Mouse (Mus musculus) olfactory bulb, adult 2 months (tissue): Measurements from ENCODE around the gene Ninj2.

Experiments used
- CTCF ChIP-seq: fragments of 200-500 bp; IDR thresholded peaks from 2 replicates; pipeline ENCODE4 v1.5.1; 2012; ENCODE audit warnings: low read depth, mild to moderate bottlenecking, low read length, moderate library complexity; ENCODE audit not compliant: insufficient read depth
- POLR2A ChIP-seq: fragments of 200-500 bp; IDR thresholded peaks from 2 replicates; pipeline ENCODE4 v1.6.1; 2012; ENCODE audit warnings: mild to moderate bottlenecking, low read depth, low read length, moderate library complexity; ENCODE audit not compliant: insufficient read depth

- TF ChIP-seq POLR2A = no peak
- no peak for TF ChIP-seq CTCF
Observed at GRCm38 (mm10) chr6:120146676-120147075, 53.5 kb downstream of the Ninj2 start.
